Comparison of ENCODE assay signal across 25 mouse cellular contexts in the genomic region with DNA sequence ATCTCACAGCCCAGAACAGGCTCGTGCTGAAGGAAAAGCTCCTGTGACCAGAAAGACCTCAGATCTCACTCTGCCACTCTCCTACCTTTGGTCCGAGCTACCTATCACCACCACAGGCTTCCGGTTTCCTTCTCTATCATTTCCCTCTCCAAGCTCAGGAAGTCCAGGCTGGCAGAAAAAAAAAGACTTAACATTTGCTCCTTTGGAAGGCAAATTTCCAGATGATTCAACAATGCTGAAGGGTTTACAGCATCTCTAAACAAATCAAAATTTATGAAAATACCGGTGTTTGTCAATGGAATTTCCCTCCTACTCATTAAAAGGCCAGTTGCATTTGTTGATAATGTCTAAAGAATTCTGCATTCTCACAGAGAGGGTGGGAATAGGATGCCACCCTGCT.
"Had no signal": no experiment of that assay in that cellular context is flagged by ENCODE, and none has a peak within 500 bp of the region (broad histone marks: within the 10 kb centered on the region; RNA-seq: fewer than 3 reads in every experiment).

No protein-coding gene starts in this region.

- H3K9ac ChIP-seq: heart, embryonic 13.5 days; heart, embryonic 15.5 days; hindbrain, embryonic 13.5 days; hindbrain, embryonic 15.5 days; kidney, embryonic 15.5 days; liver, embryonic 12.5 days; liver, embryonic 14.5 days had no signal

- H3K27me3 ChIP-seq: heart, embryonic 13.5 days; heart, embryonic 15.5 days; hindbrain, embryonic 13.5 days; hindbrain, embryonic 15.5 days; kidney, embryonic 15.5 days; liver, embryonic 12.5 days had no signal

- H3K9me3 ChIP-seq: heart, embryonic 13.5 days; heart, embryonic 15.5 days; hindbrain, embryonic 13.5 days; hindbrain, embryonic 15.5 days; kidney, embryonic 15.5 days; liver, embryonic 12.5 days had no signal

- ATAC-seq: hindbrain, postnatal 0 days; intestine, embryonic 16.5 days; liver, embryonic 12.5 days had no signal

- DNase-seq: gastrocnemius, adult 2 months; gastrocnemius, postnatal 10 days; gastrocnemius, postnatal 25 days; heart, adult 11 months; heart, adult 2 months; heart, postnatal 14 days; heart, postnatal 36 days; kidney, adult 11 months; kidney, adult 9 months; kidney, postnatal 14 days; kidney, postnatal 36 days; layer of hippocampus, adult 9-11 months; layer of hippocampus, postnatal 36 days; left cerebral cortex, postnatal 4 days had no signal

- H3K4me1 ChIP-seq: hindbrain, embryonic 15.5 days; kidney, embryonic 15.5 days; liver, embryonic 12.5 days had no signal

- H3K4me3 ChIP-seq: gastrocnemius, adult 2 months; heart, adult 2 months; heart, embryonic 13.5 days; heart, embryonic 15.5 days; hindbrain, embryonic 13.5 days; hindbrain, embryonic 15.5 days; kidney, embryonic 15.5 days; liver, embryonic 12.5 days had no signal

- H3K4me2 ChIP-seq: heart, embryonic 11.5 days; heart, embryonic 13.5 days; heart, embryonic 15.5 days; hindbrain, embryonic 13.5 days; hindbrain, embryonic 15.5 days; kidney, embryonic 15.5 days; liver, embryonic 12.5 days had no signal

- H3K27ac ChIP-seq: gastrocnemius, adult 2 months; heart, adult 2 months; hindbrain, embryonic 13.5 days; hindbrain, embryonic 15.5 days; hindbrain, postnatal 0 days; kidney, embryonic 15.5 days; kidney, postnatal 0 days; liver, embryonic 12.5 days; liver, embryonic 14.5 days had no signal

- H3K36me3 ChIP-seq: heart, embryonic 13.5 days; heart, embryonic 15.5 days; hindbrain, embryonic 13.5 days; hindbrain, embryonic 15.5 days; kidney, embryonic 15.5 days; liver, embryonic 12.5 days had no signal
